Mouse (Mus musculus): ENCODE data around the gene Mesd. TPM values are rescaled to one million over a fixed set of nuclear protein-coding genes. Genes with fewer than 3 reads are reported as not detected.
"Not testable (repeated sequence)": the region's sequence is repeated elsewhere in the genome, so short reads cannot be mapped to it uniquely, and the experiment has no call there.

Gene Mesd
- total RNA-seq, 2 experiments from 2014 or later: 31.5 to 38.8 TPM

- intact Hi-C loops (cut with DNase I; ENCODE audit: low total_unique reads): loop anchor here (10.0 kb wide), 1 partner anchor 55 kb away; no protein-coding TSS in a partner anchor
- DNase-seq: no peak
Measured at GRCm38 (mm10) chr7:83869839-83870543, 14.3 kb upstream of the Mesd start.

GRCm38 (mm10) chr7:83877088-83877487 is 7.2 kb upstream of the Mesd start:
- no peak for DNase-seq
- intact Hi-C loops (cut with DNase I; ENCODE audit: low total_unique reads): loop anchor here (10.0 kb wide), 1 partner anchor 62 kb away; no protein-coding TSS in a partner anchor

- no peak for DNase-seq
- intact Hi-C loops (cut with DNase I; ENCODE audit: low total_unique reads): loop anchor here (10.0 kb wide), 1 partner anchor 64 kb away; no protein-coding TSS in a partner anchor
Measured at GRCm38 (mm10) chr7:83878676-83879448, 5.4 kb upstream of the Mesd start.

GRCm38 (mm10) chr7:83882150-83882632 is 2.1 kb upstream of the Mesd start:
- intact Hi-C loops (cut with DNase I; ENCODE audit: low total_unique reads): no loop called here
- peak; percentile 10 for DNase-seq

- DNase-seq: peak; percentile 75
- intact Hi-C loops (cut with DNase I; ENCODE audit: low total_unique reads): no loop called here
Measured at GRCm38 (mm10) chr7:83882633-83883275, 1.5 kb upstream of the Mesd start.

- intact Hi-C loops (cut with DNase I; ENCODE audit: low total_unique reads): no loop called here
- DNase-seq: peak; percentile 80
Measured at GRCm38 (mm10) chr7:83883276-83884020, 818 bp upstream of the Mesd start.

- DNase-seq: no peak
- intact Hi-C loops (cut with DNase I; ENCODE audit: low total_unique reads): no loop called here
Measured at GRCm38 (mm10) chr7:83884921-83885532, 761 bp downstream of the Mesd start.

GRCm38 (mm10) chr7:83885835-83886234 is 1.6 kb downstream of the Mesd start:
- intact Hi-C loops (cut with DNase I; ENCODE audit: low total_unique reads): no loop called here
- no peak for DNase-seq

- intact Hi-C loops (cut with DNase I; ENCODE audit: low total_unique reads): no loop called here
Measured at GRCm38 (mm10) chr7:83886366-83887129, 2.3 kb downstream of the Mesd start.

GRCm38 (mm10) chr7:83889383-83889782 is 5.1 kb downstream of the Mesd start:
- intact Hi-C loops (cut with DNase I; ENCODE audit: low total_unique reads): no loop called here
- peak; percentile 71 for DNase-seq

More at GRCm38 (mm10) chr7:83886366-83887129, 2.3 kb downstream of the Mesd start:
- DNase-seq: no peak

- intact Hi-C loops (cut with DNase I; ENCODE audit: low total_unique reads); DNase-seq: not testable (repeated sequence)
Measured at GRCm38 (mm10) chr7:83889946-83890345, 5.7 kb downstream of the Mesd start.

GRCm38 (mm10) chr7:83891433-83892332 is 7.4 kb downstream of the Mesd start:
- intact Hi-C loops (cut with DNase I; ENCODE audit: low total_unique reads): no loop called here
- DNase-seq: peak; percentile 99

- DNase-seq: no peak
- intact Hi-C loops (cut with DNase I; ENCODE audit: low total_unique reads): no loop called here
Measured at GRCm38 (mm10) chr7:83892333-83892669, 8.0 kb downstream of the Mesd start.

GRCm38 (mm10) chr7:83894348-83894747 is 10.1 kb downstream of the Mesd start:
- intact Hi-C loops (cut with DNase I; ENCODE audit: low total_unique reads): no loop called here
- no peak for DNase-seq

GRCm38 (mm10) chr7:83896077-83896740 is 11.9 kb downstream of the Mesd start:
- DNase-seq: no peak
- intact Hi-C loops (cut with DNase I; ENCODE audit: low total_unique reads): no loop called here

GRCm38 (mm10) chr7:83898267-83898666 is 14.0 kb downstream of the Mesd start:
- intact Hi-C loops (cut with DNase I; ENCODE audit: low total_unique reads): no loop called here
- DNase-seq: no peak

- no peak for DNase-seq
- intact Hi-C loops (cut with DNase I; ENCODE audit: low total_unique reads): no loop called here
Measured at GRCm38 (mm10) chr7:83900519-83900918, 16.3 kb downstream of the Mesd start.
